Mouse (Mus musculus) left cerebral cortex, adult 18-20 months (tissue): Measurements from ENCODE around the gene Dna2. TPM values are rescaled to one million over a fixed set of nuclear protein-coding genes. Genes with fewer than 3 reads are reported as not detected.

ENCODE experiments used
- total RNA-seq, 2 experiments: library from RNA; stranded (reverse); gene quantifications; 2 replicates each; pipeline ENCODE4 v1.2.3; 2021

The Dna2 gene
- total RNA-seq, 2 experiments from 2014 or later: 0.98 to 1.2 TPM

Other genes with a start within 250 kb of the Dna2 start
- 1 to 10 TPM; 3.3 to 4.4 TPM for gene Stox1, start 220.9 kb upstream of the Dna2 start, total RNA-seq
- 10 to 100 TPM; 46.5 to 47.9 TPM for gene Ccar1, start 154.7 kb upstream of the Dna2 start, total RNA-seq
- gene Tet1, start 38.0 kb upstream of the Dna2 start, total RNA-seq: 10 to 100 TPM; 12.1 to 12.6 TPM
- 10 to 100 TPM; 38.5 to 41.5 TPM for gene Slc25a16, start 26.4 kb upstream of the Dna2 start, total RNA-seq
- 10 to 100 TPM; 75.6 to 91.0 TPM for gene Rufy2, start 33.2 kb downstream of the Dna2 start, total RNA-seq
- 10 to 100 TPM; 50.2 to 50.8 TPM for gene Hnrnph3, start 77.2 kb downstream of the Dna2 start, total RNA-seq
- gene Pbld2, start 77.3 kb downstream of the Dna2 start, total RNA-seq: 1 to 10 TPM; 2.6 to 3.6 TPM
- gene Pbld1, start 113.1 kb downstream of the Dna2 start, total RNA-seq: under 1 TPM; 0.30 to 0.45 TPM
- gene Atoh7, start 152.6 kb downstream of the Dna2 start, total RNA-seq: 1 to 10 TPM; 2.2 to 3.8 TPM